Mouse (Mus musculus) limb, embryonic 10.5 days (tissue): ENCODE measurements around the gene Sox10. TPM values are rescaled to one million over a fixed set of nuclear protein-coding genes. Genes with fewer than 3 reads are reported as not detected.

ENCODE experiments used
- DNase-seq: peaks from one replicate; pipeline ENCODE4 v3.0.0-alpha.2; 2017; ENCODE audit warnings: low spot score
- H3K27ac ChIP-seq: fragments of 300-500 bp; sonication (generic); 2 replicates; pipeline ENCODE4 v1.5.1; 2016; ENCODE audit warnings: mild to moderate bottlenecking
- H3K27me3 ChIP-seq: fragments of 300-500 bp; sonication (generic); 2 replicates; pipeline ENCODE4 v1.6.1; 2016; ENCODE audit warnings: low read depth, mild to moderate bottlenecking; ENCODE audit not compliant: poor library complexity, severe bottlenecking
- H3K36me3 ChIP-seq: fragments of 300-500 bp; sonication (generic); 2 replicates; pipeline ENCODE4 v1.6.1; 2016; ENCODE audit warnings: mild to moderate bottlenecking, moderate library complexity
- H3K4me1 ChIP-seq: fragments of 300-500 bp; sonication (generic); 2 replicates; pipeline ENCODE4 v1.6.1; 2016
- H3K4me3 ChIP-seq: fragments of 300-500 bp; sonication (generic); 2 replicates; pipeline ENCODE4 v1.5.1; 2016; ENCODE audit warnings: mild to moderate bottlenecking, moderate library complexity
- H3K9me3 ChIP-seq: fragments of 300-500 bp; sonication (generic); replicated peaks from 2 replicates; pipeline ENCODE4 v1.6.1; 2016; ENCODE audit warnings: mild to moderate bottlenecking
- WGBS: fragments of 180-500 bp; shearing (Covaris S2); methylation state at CpG from one replicate; pipeline ENCODE4 v1.1.7; 2016; 5-methylcytosine and 5-hydroxymethylcytosine counted together
- polyA plus RNA-seq: library from polyadenylated mRNA; unstranded; fragments of >200 nt; fragmentation: Nextera tagmentation; extraction: Ambion mirVana; gene quantifications from 2 replicates; pipeline ENCODE4 v1.2.1, GENCODE M21; 2016

The Sox10 gene
- polyA plus RNA-seq, 1 experiment from 2014 or later, result 1.8 TPM

DNA sequence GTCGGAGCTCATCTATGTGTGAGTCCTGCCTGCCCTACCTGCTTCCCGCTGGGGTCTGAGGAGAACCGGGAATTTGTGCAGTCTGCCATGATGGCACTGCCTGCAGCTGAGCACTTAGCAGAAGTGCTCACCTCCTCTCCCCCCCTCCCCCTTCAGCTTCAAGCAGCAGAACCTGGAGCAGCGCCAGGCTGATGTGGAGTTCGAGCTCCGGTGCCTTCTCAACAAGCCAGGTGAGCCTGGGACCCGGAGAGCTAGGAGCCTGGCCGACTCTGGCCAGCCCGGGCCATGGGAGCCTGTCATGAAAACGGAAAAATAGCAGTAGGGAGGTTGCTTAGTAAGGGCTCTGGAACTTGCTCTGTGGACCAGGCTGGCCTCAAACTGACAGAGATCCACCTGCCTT, 34.3 kb downstream of the Sox10 start:
- no peak for DNase-seq
- peaks cover 8% of the 10 kb centered on the region for H3K4me1 ChIP-seq
- no peak overlapping the region for H3K27ac ChIP-seq
- 83% methylated on average over 10 of the region's 10 CpGs for WGBS
- H3K27me3 ChIP-seq, result no peaks in the 10 kb centered on the region
- H3K4me3 ChIP-seq, result no peak overlapping the region
- H3K36me3 ChIP-seq, result peaks cover 81% of the 10 kb centered on the region
- no peaks in the 10 kb centered on the region for H3K9me3 ChIP-seq

DNA sequence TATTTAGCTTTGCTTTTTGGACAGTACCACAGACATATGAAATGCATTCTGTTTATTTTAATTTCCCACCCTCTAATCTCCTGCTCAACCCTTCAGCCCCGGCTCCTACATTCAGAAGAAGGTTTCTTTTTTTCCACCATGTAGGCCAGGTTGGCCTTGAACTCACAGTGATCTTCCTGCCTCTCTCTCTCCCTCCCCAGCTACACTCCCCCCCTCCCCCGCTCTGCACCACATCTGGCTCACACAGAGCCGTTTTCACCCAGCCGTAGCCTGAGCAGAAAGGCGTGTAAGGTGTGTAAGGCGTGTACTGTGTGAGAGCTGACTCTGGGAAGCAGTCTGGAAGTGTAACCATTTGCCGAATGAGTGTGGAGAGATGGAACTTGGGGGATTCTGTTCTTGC, 35.7 kb downstream of the Sox10 start:
- Histone ChIP-seq H3K4me3 (no peak overlapping the region), H3K27ac (no peak overlapping the region), H3K4me1 (no peaks in the 10 kb centered on the region), H3K27me3 (no peaks in the 10 kb centered on the region), H3K9me3 (no peaks in the 10 kb centered on the region), H3K36me3 (peaks cover 96% of the 10 kb centered on the region)
- 82% methylated on average over 7 of the region's 7 CpGs for WGBS
- DNase-seq, result no peak

DNA sequence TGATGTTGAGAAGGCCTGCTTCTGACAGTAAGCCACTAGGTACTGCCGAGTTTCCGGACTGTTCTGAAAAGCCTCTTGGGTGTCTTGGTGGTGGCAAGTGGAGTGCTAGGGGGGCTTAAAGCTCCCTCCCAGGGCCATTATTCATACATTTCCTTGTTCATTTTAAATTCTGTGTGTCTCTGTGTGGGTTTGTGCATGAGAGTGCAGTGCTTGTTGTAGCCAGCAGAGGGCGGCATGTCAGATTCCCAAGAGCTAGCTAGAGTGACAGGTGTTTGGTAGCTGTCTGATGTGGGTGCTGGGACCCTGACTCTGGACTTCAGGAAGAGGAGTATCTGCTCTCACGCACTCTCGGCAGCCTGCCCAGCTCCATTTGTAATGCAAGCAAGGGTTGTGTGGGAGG, 36.8 kb downstream of the Sox10 start:
- 93% methylated on average over 5 of the region's 5 CpGs for WGBS
- H3K27me3 ChIP-seq, result no peaks in the 10 kb centered on the region
- no peaks in the 10 kb centered on the region for H3K9me3 ChIP-seq
- H3K4me3 ChIP-seq, result no peak overlapping the region
- DNase-seq, result no peak
- no peak overlapping the region for H3K27ac ChIP-seq
- peaks cover 97% of the 10 kb centered on the region for H3K36me3 ChIP-seq
- H3K4me1 ChIP-seq, result no peaks in the 10 kb centered on the region

DNA sequence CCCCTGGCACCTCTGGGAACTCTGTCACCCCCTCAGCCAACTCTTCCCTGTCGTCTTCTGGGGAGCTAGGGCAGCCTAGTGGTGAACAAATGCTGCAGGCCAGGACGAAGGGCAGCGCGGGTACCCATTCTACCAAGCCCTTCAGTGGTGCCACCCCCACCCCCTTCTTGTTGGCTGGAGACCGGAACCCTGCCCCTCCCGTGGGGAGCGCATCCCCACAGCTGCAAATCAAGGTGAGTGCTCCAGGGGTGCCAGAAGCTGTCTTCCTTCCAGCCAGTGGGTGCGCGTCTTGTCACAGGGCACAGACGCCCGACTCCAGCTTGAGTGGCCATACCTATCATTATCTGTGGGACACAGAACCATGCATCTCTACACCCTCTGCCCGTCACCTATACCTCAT, 37.9 kb downstream of the Sox10 start:
- peaks cover 97% of the 10 kb centered on the region for H3K36me3 ChIP-seq
- 91% methylated on average over 12 of the region's 12 CpGs for WGBS

DNA sequence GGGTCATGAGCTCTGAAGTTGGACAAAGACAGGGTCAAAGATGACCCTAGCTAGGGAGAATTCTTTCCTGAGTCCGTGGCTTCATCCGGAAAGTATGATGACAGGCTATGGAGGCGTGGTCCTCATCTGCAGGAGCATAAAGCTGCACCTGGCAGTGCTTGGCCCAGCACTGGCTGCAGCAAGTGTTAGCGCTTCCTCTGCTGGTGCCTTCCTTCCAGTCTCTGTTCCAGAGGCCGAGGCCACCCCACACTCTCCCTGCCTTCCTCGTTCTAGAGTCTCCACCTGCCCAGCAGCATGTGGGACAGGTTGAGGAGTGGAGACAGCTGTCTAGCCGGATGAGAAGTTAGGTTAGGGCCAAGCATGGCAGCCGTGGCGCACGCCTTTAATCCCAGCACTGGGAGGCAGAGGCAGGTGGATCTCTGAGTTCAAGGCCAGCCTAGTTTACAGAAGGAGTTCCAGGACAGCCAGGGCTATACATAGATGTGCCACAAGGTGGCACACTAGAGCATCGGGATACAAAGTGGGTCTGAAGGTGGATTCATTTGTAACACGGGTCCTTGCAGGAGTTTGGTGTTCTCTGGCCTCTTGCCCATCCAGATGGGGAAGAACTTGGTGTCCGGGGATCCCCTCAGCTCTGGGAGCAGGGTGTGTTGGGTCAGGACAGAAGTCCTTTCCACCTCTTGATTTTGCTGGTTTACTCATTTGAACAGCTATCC, 38.7 kb downstream of the Sox10 start:
- Histone ChIP-seq H3K27me3 (no peaks in the 10 kb centered on the region), H3K36me3 (peaks cover 95% of the 10 kb centered on the region), H3K4me3 (no peak overlapping the region), H3K27ac (no peak overlapping the region), H3K9me3 (no peaks in the 10 kb centered on the region), H3K4me1 (no peaks in the 10 kb centered on the region)
- WGBS, result 84% methylated on average over 13 of the region's 13 CpGs
- peak; percentile 50 for DNase-seq

More for the DNA sequence above, 37.9 kb downstream of the Sox10 start:
- H3K27ac ChIP-seq, result no peak overlapping the region
- DNase-seq, result no peak
- H3K4me1 ChIP-seq, result no peaks in the 10 kb centered on the region
- H3K9me3 ChIP-seq, result no peaks in the 10 kb centered on the region
- no peaks in the 10 kb centered on the region for H3K27me3 ChIP-seq
- H3K4me3 ChIP-seq, result no peak overlapping the region

DNA sequence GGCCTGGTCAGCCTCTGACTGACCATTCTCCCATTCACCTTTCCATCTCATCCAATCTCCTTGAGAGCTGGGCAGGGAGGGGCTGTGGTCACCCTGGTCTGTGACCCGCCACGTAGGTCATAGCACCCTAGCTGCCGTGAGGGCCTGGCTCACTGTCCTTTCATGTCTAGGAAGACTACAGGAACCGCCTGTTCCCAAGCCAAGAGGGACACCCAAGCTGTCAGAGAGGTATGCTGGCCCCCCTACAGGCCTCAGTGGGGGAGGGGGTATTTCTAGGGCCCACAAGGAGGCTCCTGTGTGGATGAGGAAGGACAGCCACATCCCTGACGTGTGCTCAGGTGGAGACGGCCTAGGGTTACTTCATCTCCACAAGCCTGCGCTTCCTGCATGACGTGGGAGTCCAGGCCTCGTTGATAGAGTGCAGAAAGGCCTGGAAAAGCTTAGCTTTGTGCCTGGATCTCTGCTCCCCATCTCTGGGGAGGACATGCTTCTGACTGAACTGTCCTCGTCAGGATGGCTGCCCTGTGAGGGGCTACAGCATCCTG, 40.6 kb downstream of the Sox10 start:
- no peak for DNase-seq
- no peaks in the 10 kb centered on the region for H3K9me3 ChIP-seq
- H3K4me3 ChIP-seq, result no peak overlapping the region
- H3K27me3 ChIP-seq, result no peaks in the 10 kb centered on the region
- H3K4me1 ChIP-seq, result no peaks in the 10 kb centered on the region
- WGBS, result 88% methylated on average over 10 of the region's 10 CpGs
- H3K36me3 ChIP-seq, result peaks cover 95% of the 10 kb centered on the region
- H3K27ac ChIP-seq, result no peak overlapping the region

DNA sequence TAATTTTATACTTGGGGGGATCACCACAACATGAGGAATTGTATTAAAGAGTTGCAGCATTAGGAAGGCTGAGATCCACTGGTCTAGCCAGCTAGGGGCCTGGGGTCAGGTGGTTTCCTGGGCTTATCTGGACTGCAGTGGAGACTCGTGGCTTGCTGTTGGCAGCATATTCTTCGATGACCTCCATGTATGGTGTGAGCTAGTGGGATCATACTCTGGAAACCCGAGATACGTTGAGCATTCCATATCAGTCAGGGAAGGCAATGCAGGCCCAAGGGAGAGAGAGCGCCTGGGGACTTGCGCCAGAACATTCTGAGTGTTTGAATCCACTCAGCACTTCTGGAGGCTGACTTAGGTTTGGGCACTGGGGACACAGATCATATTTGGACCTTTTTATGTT, 41.3 kb downstream of the Sox10 start:
- no peak for DNase-seq
- Histone ChIP-seq H3K27ac (no peak overlapping the region), H3K4me3 (no peak overlapping the region), H3K36me3 (peaks cover 98% of the 10 kb centered on the region), H3K27me3 (no peaks in the 10 kb centered on the region), H3K4me1 (no peaks in the 10 kb centered on the region), H3K9me3 (no peaks in the 10 kb centered on the region)
- WGBS, result 91% methylated on average over 6 of the region's 6 CpGs

DNA sequence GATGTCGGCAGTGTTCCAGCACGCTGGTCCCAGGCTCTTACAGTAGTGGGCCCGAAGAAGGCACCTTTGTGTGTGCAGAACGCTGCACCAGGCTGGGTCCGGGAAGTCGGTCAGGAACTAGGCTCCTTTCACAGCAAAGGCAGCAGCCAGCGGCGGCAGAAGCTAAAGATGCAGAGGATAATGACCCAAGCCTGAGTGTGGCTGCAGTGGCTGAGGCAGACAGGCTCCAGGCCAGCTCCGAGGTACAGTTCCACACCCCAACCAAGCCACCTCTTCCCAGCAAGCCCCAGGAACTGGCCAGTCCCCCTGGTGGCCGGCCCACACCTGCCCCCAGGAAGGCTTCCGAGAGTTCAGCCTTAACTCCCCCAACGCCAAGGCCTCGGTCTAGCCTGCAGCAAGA, 42.5 kb downstream of the Sox10 start:
- Histone ChIP-seq H3K4me3 (no peak overlapping the region), H3K9me3 (no peaks in the 10 kb centered on the region), H3K27ac (no peak overlapping the region), H3K27me3 (no peaks in the 10 kb centered on the region), H3K4me1 (no peaks in the 10 kb centered on the region), H3K36me3 (peaks cover 98% of the 10 kb centered on the region)
- no peak for DNase-seq
- 86% methylated on average over 13 of the region's 13 CpGs for WGBS

DNA sequence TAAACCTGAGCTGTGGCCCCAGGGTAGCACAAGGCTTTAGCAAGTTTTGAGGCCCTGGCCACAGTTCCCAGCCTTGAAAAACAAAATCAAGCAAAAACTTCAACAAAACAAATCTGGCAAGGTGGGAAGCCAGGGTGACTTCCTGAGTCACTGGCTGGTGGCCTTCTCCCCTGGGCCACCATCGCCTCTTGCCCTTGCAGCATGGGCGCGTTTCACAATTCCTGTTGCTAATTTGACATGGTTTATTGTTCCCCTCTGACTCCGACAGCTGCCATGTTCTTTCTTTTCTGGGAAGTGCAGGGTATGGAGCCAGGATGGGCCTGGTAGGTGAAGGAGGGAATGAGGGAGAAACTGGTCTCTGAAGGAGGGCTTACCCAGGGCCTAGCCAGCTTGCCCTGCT, 42.9 kb downstream of the Sox10 start:
- Histone ChIP-seq H3K27me3 (no peaks in the 10 kb centered on the region), H3K36me3 (peaks cover 96% of the 10 kb centered on the region), H3K4me3 (no peak overlapping the region), H3K27ac (no peak overlapping the region), H3K4me1 (no peaks in the 10 kb centered on the region), H3K9me3 (no peaks in the 10 kb centered on the region)
- WGBS, result 82% methylated on average over 4 of the region's 4 CpGs
- no peak for DNase-seq

DNA sequence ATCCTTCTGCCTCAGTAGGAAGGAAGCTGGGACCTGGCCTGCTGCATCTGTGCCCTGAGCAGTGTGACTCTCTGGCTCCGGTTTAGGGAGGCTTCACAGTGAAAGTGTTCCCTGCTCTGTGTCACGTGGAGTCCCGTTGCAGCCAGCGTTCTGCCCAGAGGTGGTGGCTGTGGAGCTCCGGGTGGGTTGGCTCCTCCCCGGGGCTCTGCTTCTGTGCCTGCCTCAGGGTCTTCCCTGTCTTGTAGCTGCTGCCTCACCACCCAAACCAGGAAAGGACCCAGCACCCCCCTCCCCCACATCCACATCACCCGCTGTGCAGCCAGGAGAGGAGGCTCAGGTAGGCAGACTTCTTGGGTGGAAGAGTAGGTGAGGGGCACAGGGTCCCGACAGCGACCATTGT, 45.5 kb downstream of the Sox10 start:
- Histone ChIP-seq H3K9me3 (no peaks in the 10 kb centered on the region), H3K36me3 (peaks cover 96% of the 10 kb centered on the region), H3K27ac (no peak overlapping the region), H3K27me3 (no peaks in the 10 kb centered on the region), H3K4me3 (no peak overlapping the region), H3K4me1 (no peaks in the 10 kb centered on the region)
- WGBS, result 81% methylated on average over 9 of the region's 9 CpGs
- no peak for DNase-seq

DNA sequence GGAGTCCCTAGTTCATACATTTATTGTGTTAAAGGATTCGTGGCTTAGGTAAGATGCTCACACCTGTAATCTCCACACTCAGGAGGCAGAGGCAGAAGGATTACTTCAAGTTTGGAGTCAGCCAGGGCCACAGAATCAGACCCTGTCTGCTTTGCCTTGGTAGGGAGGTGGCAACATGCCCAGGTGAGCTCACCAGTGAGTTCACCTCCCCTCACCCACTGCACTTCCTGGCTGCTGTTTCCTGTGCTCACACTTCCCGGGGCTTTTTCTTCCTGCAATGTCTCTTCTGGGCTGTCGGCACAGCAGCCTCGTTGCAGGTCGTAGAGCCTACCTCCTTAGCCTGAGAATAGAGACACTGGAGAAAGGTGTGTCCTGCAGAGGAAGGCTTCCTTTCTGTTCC, 49.8 kb downstream of the Sox10 start:
- H3K36me3 ChIP-seq, result peaks cover 81% of the 10 kb centered on the region

DNA sequence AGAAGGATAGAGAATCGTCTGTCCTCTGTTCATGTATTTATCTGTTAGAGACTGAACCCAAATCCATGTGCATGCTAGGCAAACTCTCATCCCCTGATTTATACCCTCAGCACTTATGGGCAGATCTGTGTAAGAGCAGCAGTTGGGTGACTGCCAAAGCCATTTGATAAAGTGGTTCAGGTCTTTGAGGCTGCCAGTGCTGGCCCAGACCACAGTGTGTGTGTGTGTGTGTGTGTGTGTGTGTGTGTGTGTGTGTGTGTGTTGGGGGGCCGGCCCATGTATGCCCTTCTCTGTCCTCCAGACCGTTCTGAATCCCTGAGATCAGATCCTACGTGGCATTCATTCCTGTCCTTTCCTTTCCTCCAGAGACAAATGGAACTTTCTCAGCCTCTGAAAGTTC, 53.3 kb downstream of the Sox10 start:
- H3K36me3 ChIP-seq, result peaks cover 48% of the 10 kb centered on the region
- peaks cover 14% of the 10 kb centered on the region for H3K27me3 ChIP-seq
- H3K4me3 ChIP-seq, result no peak overlapping the region
- peaks cover 46% of the 10 kb centered on the region for H3K4me1 ChIP-seq
- WGBS, result 93% methylated on average over 4 of the region's 4 CpGs
- no peaks in the 10 kb centered on the region for H3K9me3 ChIP-seq
- H3K27ac ChIP-seq, result no peak overlapping the region
- no peak for DNase-seq

More for the DNA sequence above, 49.8 kb downstream of the Sox10 start:
- no peak overlapping the region for H3K4me3 ChIP-seq
- DNase-seq, result no peak
- H3K4me1 ChIP-seq, result peaks cover 15% of the 10 kb centered on the region
- WGBS, result 61% methylated on average over 5 of the region's 5 CpGs
- no peaks in the 10 kb centered on the region for H3K9me3 ChIP-seq
- H3K27ac ChIP-seq, result no peak overlapping the region
- H3K27me3 ChIP-seq, result peaks cover 8% of the 10 kb centered on the region

DNA sequence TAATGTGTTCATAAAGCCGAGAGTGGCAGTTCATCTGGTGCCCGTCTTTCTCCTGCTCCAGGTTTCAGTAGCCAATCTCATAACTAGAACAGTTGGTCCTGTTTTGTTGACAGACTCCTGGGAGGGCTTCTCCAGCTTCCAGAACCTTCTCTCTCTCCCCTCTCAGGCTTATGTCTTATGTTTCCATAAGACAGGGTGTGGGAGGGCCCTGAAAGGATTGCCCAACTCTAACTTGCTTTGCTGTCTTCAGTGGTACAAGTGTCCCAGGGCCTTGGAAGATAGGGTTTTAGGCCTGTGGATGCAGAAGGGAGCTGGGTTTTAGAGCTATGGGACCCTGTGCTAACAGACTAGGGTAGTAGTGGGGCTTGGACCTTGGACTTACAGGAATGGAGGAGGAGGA, 54.5 kb downstream of the Sox10 start:
- H3K27me3 ChIP-seq, result peaks cover 14% of the 10 kb centered on the region
- peak overlapping the region; percentile 98 for H3K4me3 ChIP-seq
- no peak for DNase-seq
- H3K36me3 ChIP-seq, result peaks cover 36% of the 10 kb centered on the region
- no peak overlapping the region for H3K27ac ChIP-seq
- H3K9me3 ChIP-seq, result no peaks in the 10 kb centered on the region
- peaks cover 47% of the 10 kb centered on the region for H3K4me1 ChIP-seq
- 69% methylated on average over 2 of the region's 2 CpGs for WGBS

DNA sequence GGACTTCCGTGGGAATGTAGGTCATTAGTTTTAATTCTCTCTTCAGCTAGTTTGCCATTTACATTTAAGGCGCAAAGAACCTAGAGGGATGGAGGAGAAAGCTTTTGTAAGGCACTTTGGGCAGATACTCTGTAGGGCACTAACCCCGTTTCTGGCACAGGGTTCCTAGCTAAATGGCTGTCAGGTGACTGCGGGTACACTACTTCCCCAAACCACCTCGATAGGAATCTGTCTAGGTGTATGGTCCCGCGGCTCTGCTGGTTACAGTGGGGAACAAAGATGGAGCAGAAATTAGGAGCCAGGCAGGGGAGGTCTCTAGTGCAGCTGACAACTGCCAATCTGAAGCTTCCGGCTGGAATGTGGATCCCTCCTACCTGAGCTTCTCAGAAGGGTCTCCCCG, 55.0 kb downstream of the Sox10 start:
- H3K9me3 ChIP-seq, result no peaks in the 10 kb centered on the region
- DNase-seq, result no peak
- 16% methylated on average over 9 of the region's 9 CpGs for WGBS
- peaks cover 14% of the 10 kb centered on the region for H3K27me3 ChIP-seq
- peaks cover 47% of the 10 kb centered on the region for H3K4me1 ChIP-seq
- H3K36me3 ChIP-seq, result peaks cover 31% of the 10 kb centered on the region
- 0 out of 2 replicates have a peak overlapping the region, but pooled peaks have one; percentile 97 for H3K27ac ChIP-seq
- H3K4me3 ChIP-seq, result peak overlapping the region; percentile 98
